Mouse (Mus musculus) stomach, postnatal 0 days (tissue): ENCODE data around the gene Tspan12. TPM values are rescaled to one million over a fixed set of nuclear protein-coding genes. Genes with fewer than 3 reads are reported as not detected.

Experiments used
- ATAC-seq: fragments of 200-750 bp; cut with Nextera tagmentation; 2 replicates; pipeline ENCODE4 v1.8.0; 2017; ENCODE audit not compliant: low FRiP score, low TSS enrichment
- DNase-seq: peaks from one replicate; pipeline ENCODE4 v3.0.0-alpha.2; 2016; ENCODE audit warnings: low spot score
- H3K27ac ChIP-seq: fragments of 300-500 bp; sonication (generic); replicated peaks from 2 replicates; pipeline ENCODE4 v1.5.1; 2014; ENCODE audit warnings: mild to moderate bottlenecking, control low read depth
- H3K27me3 ChIP-seq: fragments of 300-500 bp; sonication (generic); 2 replicates; pipeline ENCODE4 v1.6.1; 2014; ENCODE audit warnings: low read length; ENCODE audit not compliant: control insufficient read depth, insufficient read depth
- H3K36me3 ChIP-seq: fragments of 300-500 bp; sonication (generic); 2 replicates; pipeline ENCODE4 v1.6.1; 2014; ENCODE audit warnings: low read length, mixed read lengths; ENCODE audit not compliant: control insufficient read depth, insufficient read depth
- H3K4me1 ChIP-seq: fragments of 300-500 bp; sonication (generic); replicated peaks from 2 replicates; pipeline ENCODE4 v1.6.1; 2014; ENCODE audit warnings: antibody characterized with exemption; ENCODE audit not compliant: control insufficient read depth, insufficient read depth
- H3K4me2 ChIP-seq: fragments of 300-500 bp; sonication (generic); replicated peaks from 2 replicates; pipeline ENCODE4 v1.6.1; 2014; ENCODE audit warnings: low read depth, mild to moderate bottlenecking, control low read depth, moderate library complexity
- H3K4me3 ChIP-seq: fragments of 300-500 bp; sonication (generic); 2 replicates; pipeline ENCODE4 v1.5.1; 2014; ENCODE audit warnings: low read depth, low read length, control low read depth
- H3K9ac ChIP-seq: fragments of 300-500 bp; sonication (generic); 2 replicates; pipeline ENCODE4 v1.6.1; 2014; ENCODE audit warnings: mild to moderate bottlenecking, low read length, control low read depth, mixed read lengths
- H3K9me3 ChIP-seq: fragments of 300-500 bp; sonication (generic); 2 replicates; pipeline ENCODE4 v1.6.1; 2016; ENCODE audit warnings: low read length; ENCODE audit not compliant: control insufficient read depth
- CTCF ChIP-seq: IDR thresholded peaks from 2 replicates; pipeline ENCODE4 v1.5.1; 2016; ENCODE audit warnings: antibody characterized with exemption, low read depth, mild to moderate bottlenecking, moderate library complexity
- EP300 ChIP-seq: optimal IDR thresholded peaks from 2 replicates; pipeline ENCODE3; 2016; ENCODE audit warnings: antibody characterized with exemption
- WGBS: fragments of 180-500 bp; shearing (Covaris S2); extraction: QIAGEN DNeasy Blood & Tissue Kit; methylation state at CpG from one replicate; pipeline ENCODE4 v1.1.7; 2014; 5-methylcytosine and 5-hydroxymethylcytosine counted together
- polyA plus RNA-seq: library from polyadenylated mRNA; unstranded; fragments of >200 nt; fragmentation: Nextera tagmentation; extraction: Ambion mirVana; gene quantifications from 2 replicates; pipeline ENCODE4 v1.2.1, GENCODE M21; 2015

Gene Tspan12
- polyA plus RNA-seq, 1 experiment from 2014 or later, result 25.0 TPM

DNA sequence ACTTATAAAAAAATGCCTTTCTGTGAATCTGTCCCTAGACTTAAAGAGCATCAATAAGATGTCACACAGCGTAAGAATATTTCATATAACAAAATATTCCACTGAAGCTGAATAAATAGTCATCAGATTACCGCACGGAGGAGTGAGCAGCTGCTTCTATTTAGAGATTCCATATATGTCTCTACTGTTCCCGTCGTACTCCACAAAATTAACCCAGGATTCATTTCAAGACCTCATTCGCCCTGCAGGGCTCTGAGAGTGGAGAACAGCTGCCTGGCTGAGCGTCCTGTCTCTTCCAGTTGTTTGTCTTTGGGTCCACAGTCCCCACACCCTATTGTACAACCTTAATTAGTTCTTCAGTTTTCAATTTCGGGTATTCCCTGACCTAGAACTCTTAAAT lies 11.9 kb upstream of the Tspan12 start:
- no peak overlapping the region for H3K4me3 ChIP-seq
- TF ChIP-seq EP300, result no peak
- no peak for TF ChIP-seq CTCF
- DNase-seq (no peak), ATAC-seq (no peak)
- H3K4me1 ChIP-seq, result no peaks in the 10 kb centered on the region
- no peaks in the 10 kb centered on the region for H3K9me3 ChIP-seq
- H3K27ac ChIP-seq, result no peak overlapping the region
- no peaks in the 10 kb centered on the region for H3K36me3 ChIP-seq
- H3K4me2 ChIP-seq, result no peak overlapping the region
- H3K9ac ChIP-seq, result no peak overlapping the region
- 20% methylated on average over 8 of the region's 8 CpGs for WGBS
- no peaks in the 10 kb centered on the region for H3K27me3 ChIP-seq

DNA sequence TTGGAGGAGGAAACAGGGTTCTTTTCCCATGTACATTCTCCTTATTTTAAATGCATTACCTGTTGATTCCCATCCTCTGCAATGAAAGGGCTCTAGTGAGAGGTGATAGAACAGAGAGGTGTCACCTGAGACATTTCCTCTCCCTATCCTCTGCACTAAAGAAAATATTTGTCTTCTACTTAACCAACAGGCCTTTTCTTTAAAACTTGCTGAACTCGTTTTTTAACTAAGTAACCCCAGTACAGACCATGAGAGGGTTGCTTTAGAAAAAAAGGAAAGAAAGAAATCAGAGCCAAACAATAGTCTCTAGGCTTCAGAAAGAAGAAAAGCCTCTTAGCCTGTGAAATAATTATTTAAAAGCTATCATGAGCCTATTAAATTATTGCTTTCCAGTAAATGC lies 11.2 kb upstream of the Tspan12 start:
- ATAC-seq (no peak), DNase-seq (no peak)
- WGBS, result 39% methylated on average over 1 of the region's 1 CpGs
- no peak overlapping the region for H3K4me3 ChIP-seq
- H3K27ac ChIP-seq, result no peak overlapping the region
- no peaks in the 10 kb centered on the region for H3K27me3 ChIP-seq
- H3K4me1 ChIP-seq, result no peaks in the 10 kb centered on the region
- no peaks in the 10 kb centered on the region for H3K36me3 ChIP-seq
- no peak overlapping the region for H3K9ac ChIP-seq
- no peak overlapping the region for H3K4me2 ChIP-seq
- TF ChIP-seq CTCF (no peak), EP300 (no peak)
- H3K9me3 ChIP-seq, result no peaks in the 10 kb centered on the region

DNA sequence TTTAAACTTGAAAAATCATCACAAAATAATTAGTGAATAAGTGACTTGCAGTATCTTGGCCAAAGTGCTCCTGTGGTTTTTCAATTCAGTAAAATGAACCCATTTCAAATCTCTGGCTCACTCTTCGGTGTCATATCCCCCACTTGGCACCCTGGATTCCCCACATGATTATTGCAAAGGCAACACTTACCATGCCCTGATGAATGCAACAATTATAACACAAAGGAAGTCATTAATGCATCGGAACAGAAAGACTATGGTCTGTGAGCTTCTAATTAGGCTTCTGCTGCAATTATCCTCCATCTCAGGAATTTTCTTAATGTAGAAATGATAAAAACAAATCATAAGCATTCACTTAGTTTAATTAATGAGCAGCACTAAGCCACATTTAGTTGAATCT lies 9.0 kb upstream of the Tspan12 start:
- no peak overlapping the region for H3K4me3 ChIP-seq
- ATAC-seq (no peak), DNase-seq (no peak)
- WGBS, result 83% methylated on average over 2 of the region's 2 CpGs
- H3K4me1 ChIP-seq, result no peaks in the 10 kb centered on the region
- no peak overlapping the region for H3K27ac ChIP-seq
- H3K36me3 ChIP-seq, result no peaks in the 10 kb centered on the region
- TF ChIP-seq CTCF (no peak), EP300 (no peak)
- H3K27me3 ChIP-seq, result no peaks in the 10 kb centered on the region
- H3K4me2 ChIP-seq, result no peak overlapping the region
- no peaks in the 10 kb centered on the region for H3K9me3 ChIP-seq
- no peak overlapping the region for H3K9ac ChIP-seq

DNA sequence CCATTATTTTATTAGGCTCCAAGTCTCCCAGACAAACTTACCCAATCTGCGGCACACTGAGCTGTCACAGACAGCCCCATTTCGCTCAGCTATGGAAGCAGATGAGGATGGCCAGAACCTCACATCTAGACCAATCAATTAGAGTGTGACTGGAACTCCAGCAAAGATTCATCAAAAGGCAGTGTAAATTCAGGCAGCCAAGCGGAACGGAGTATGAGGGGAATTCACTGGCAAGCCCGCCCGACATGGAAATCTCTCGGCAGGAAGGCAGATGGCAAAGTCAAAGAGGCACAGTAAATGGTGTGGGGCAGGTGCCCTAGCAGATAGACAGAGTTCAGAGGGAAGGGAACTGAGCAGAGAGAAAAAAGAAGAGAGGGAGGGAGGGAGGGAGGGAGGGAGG lies 5.5 kb upstream of the Tspan12 start:
- ATAC-seq, result no peak

DNA sequence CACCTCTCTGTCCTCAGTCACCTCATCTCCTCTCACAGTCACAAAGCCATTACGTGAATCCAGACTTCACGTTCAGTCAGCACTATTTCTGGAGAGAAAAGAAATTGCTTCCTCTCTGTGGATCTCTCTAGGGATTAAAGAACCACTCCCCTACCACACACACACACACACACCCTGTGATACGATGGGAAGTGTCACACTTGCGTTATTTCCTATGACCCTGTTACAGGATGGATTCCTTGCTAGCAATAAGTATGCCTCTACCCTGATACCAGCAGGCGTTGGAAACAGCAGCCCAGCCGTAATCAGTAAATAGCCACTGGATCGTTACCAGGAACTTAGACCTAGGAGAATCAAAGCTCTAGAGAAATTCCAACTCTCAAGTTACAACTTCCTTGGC lies 3.6 kb upstream of the Tspan12 start:
- H3K4me3 ChIP-seq, result no peak overlapping the region
- H3K4me1 ChIP-seq, result no peaks in the 10 kb centered on the region; the same call in 1 of the 2 replicates
- 32% methylated on average over 7 of the region's 7 CpGs for WGBS
- H3K9ac ChIP-seq, result no peak overlapping the region
- DNase-seq, result no peak
- no peak overlapping the region for H3K4me2 ChIP-seq
- no peaks in the 10 kb centered on the region for H3K9me3 ChIP-seq
- no peak for ATAC-seq
- no peaks in the 10 kb centered on the region for H3K36me3 ChIP-seq
- TF ChIP-seq CTCF (no peak), EP300 (no peak)
- H3K27me3 ChIP-seq, result no peaks in the 10 kb centered on the region
- H3K27ac ChIP-seq, result no peak overlapping the region

More for the DNA sequence above, 5.5 kb upstream of the Tspan12 start:
- Histone ChIP-seq H3K9ac (no peak overlapping the region), H3K4me3 (no peak overlapping the region), H3K4me1 (no peaks in the 10 kb centered on the region), H3K27me3 (no peaks in the 10 kb centered on the region), H3K36me3 (no peaks in the 10 kb centered on the region), H3K9me3 (no peaks in the 10 kb centered on the region), H3K27ac (no peak overlapping the region), H3K4me2 (no peak overlapping the region)
- TF ChIP-seq CTCF (no peak), EP300 (no peak)
- WGBS, result 42% methylated on average over 7 of the region's 7 CpGs
- no peak for DNase-seq

DNA sequence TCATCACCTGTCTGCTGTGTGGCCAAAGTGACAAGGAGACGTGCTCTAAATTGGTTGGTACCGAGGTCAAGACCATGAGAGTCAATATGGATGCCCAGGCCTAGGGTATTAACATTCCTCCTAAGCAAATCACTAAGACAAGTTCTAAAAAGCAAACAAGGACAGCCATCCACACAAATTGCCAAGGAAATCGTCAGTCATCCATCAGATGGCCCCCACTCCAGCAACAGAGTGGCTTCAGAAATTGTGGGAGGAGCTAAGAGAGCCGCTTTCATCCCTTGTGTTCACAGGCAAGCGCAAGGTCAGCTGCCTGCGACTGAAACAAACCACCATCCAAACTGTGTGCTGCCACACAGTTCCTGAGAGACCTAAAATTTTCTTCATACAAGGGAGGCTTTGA lies 1.0 kb upstream of the Tspan12 start:
- TF ChIP-seq CTCF, result no peak
- TF ChIP-seq EP300, result no peak
- Histone ChIP-seq H3K36me3 (no peaks in the 10 kb centered on the region), H3K4me2 (no peak overlapping the region), H3K9me3 (no peaks in the 10 kb centered on the region), H3K4me1 (no peaks in the 10 kb centered on the region; the same call in 1 of the 2 replicates), H3K27me3 (no peaks in the 10 kb centered on the region), H3K4me3 (no peak overlapping the region), H3K27ac (no peak overlapping the region), H3K9ac (no peak overlapping the region)
- 36% methylated on average over 6 of the region's 6 CpGs for WGBS
- no peak for DNase-seq
- ATAC-seq, result no peak
